ENCODE assay signal across 11 mouse cellular contexts in the genomic region with DNA sequence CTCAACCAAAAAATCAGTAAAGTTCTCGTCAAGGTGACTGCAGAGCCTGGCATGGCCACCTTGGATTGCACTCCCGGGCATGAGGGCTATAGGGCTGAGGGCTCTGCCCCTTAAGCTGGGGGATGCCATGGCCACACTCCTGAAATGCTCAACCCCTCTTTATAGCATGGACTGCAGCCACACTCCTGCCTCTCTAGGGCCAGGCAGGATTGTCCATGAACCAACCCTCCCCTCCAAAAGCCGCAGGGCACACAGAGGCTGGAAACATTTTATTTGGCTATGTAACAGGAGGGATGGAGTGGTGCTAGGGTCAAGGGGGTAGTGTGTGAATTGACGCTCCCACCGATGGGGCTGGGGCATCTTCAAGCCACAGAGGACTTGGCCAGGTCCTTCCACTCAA. TPM values are rescaled to one million over a fixed set of nuclear protein-coding genes. Genes with fewer than 3 reads are reported as not detected.
A peak's percentile ranks its signal among the peaks of the same experiment; 100 is the strongest.
DNase-seq lines count a peak whose midpoint lies in the region; ATAC-seq and TF ChIP-seq lines count a peak whose summit lies in the region.
"Had no signal": no experiment of that assay in that cellular context is flagged by ENCODE, and none has a peak within 500 bp of the region (broad histone marks: within the 10 kb centered on the region; RNA-seq: fewer than 3 reads in every experiment).

No protein-coding gene starts in this region.

- H3K27ac ChIP-seq in hindbrain, embryonic 12.5 days = peak overlapping the region; percentile 18; the same call in 1 of the 2 replicates
- H3K27ac ChIP-seq in hindbrain, embryonic 10.5 days = no peak overlapping the region; the same call in 1 of the 2 replicates
- H3K27ac ChIP-seq in midbrain, embryonic 12.5 days (replicated peaks) = peak overlapping the region; percentile 91
- no peak overlapping the region; the same call in 1 of the 2 replicates for H3K27ac ChIP-seq in midbrain, embryonic 11.5 days (ENCODE audit: low read depth, low read length)
- peak overlapping the region; percentile 90; the same call in 1 of the 2 replicates for H3K27ac ChIP-seq in midbrain, postnatal 0 days (ENCODE audit: low read depth, low read length)
- H3K27ac ChIP-seq: limb, embryonic 12.5 days had no signal

- no peak for ATAC-seq in hindbrain, embryonic 12.5 days (ENCODE audit: low FRiP score)
- no peak for ATAC-seq in midbrain, embryonic 12.5 days (ENCODE audit: low FRiP score, low read depth)
- no peak for ATAC-seq in midbrain, embryonic 11.5 days (ENCODE audit: low FRiP score)
- ATAC-seq in midbrain, postnatal 0 days (ENCODE audit: low FRiP score) = no peak

- TF ChIP-seq CTCF in midbrain, postnatal 0 days (IDR thresholded peaks at IDR 0.05) = no peak

- 85% methylated on average over 5 of the region's 5 CpGs for WGBS in hindbrain, embryonic 12.5 days
- 85% methylated on average over 5 of the region's 5 CpGs for WGBS in hindbrain, embryonic 10.5 days
- WGBS in midbrain, embryonic 12.5 days = 82% methylated on average over 5 of the region's 5 CpGs
- WGBS in midbrain, embryonic 11.5 days = 73% methylated on average over 5 of the region's 5 CpGs
- WGBS in midbrain, postnatal 0 days = 67% methylated on average over 5 of the region's 5 CpGs

- no peaks in the 10 kb centered on the region for H3K27me3 ChIP-seq in hindbrain, embryonic 12.5 days
- no peaks in the 10 kb centered on the region for H3K27me3 ChIP-seq in hindbrain, embryonic 10.5 days (ENCODE audit: insufficient read depth, poor library complexity, severe bottlenecking)
- H3K27me3 ChIP-seq in midbrain, embryonic 12.5 days = no peaks in the 10 kb centered on the region
- H3K27me3 ChIP-seq in midbrain, embryonic 11.5 days (ENCODE audit: control insufficient read depth, insufficient read depth, low read length) = no peaks in the 10 kb centered on the region
- H3K27me3 ChIP-seq in midbrain, postnatal 0 days (ENCODE audit: insufficient read depth, low read length) = no peaks in the 10 kb centered on the region
- H3K27me3 ChIP-seq: limb, embryonic 12.5 days had no signal

- H3K4me3 ChIP-seq in hindbrain, embryonic 12.5 days = no peak overlapping the region
- H3K4me3 ChIP-seq in hindbrain, embryonic 10.5 days = no peak overlapping the region; the same call in 1 of the 2 replicates
- no peak overlapping the region for H3K4me3 ChIP-seq in midbrain, embryonic 12.5 days
- no peak overlapping the region for H3K4me3 ChIP-seq in midbrain, embryonic 11.5 days (ENCODE audit: low read depth, low read length)
- no peak overlapping the region for H3K4me3 ChIP-seq in midbrain, postnatal 0 days (ENCODE audit: low read depth, low read length)

- H3K9ac ChIP-seq in hindbrain, embryonic 12.5 days = no peak overlapping the region
- no peak overlapping the region for H3K9ac ChIP-seq in midbrain, embryonic 12.5 days (replicated peaks)
- H3K9ac ChIP-seq in midbrain, embryonic 11.5 days (ENCODE audit: low read length) = no peak overlapping the region
- no peak overlapping the region for H3K9ac ChIP-seq in midbrain, postnatal 0 days (replicated peaks; ENCODE audit: low read length, poor library complexity, severe bottlenecking)
- H3K9ac ChIP-seq: limb, embryonic 12.5 days had no signal

- DNase-seq in cerebellum, adult 9-11 months = peak; percentile 62
- DNase-seq in cerebellum, adult 11 months = no peak
- DNase-seq in hindbrain, embryonic 10.5 days (ENCODE audit: low spot score) = no peak
- DNase-seq in midbrain, embryonic 11.5 days (ENCODE audit: low spot score, missing footprints) = no peak
- DNase-seq in midbrain, postnatal 0 days (ENCODE audit: low spot score) = no peak
- DNase-seq in right cerebral cortex, postnatal 4 days = no peak

- H3K4me1 ChIP-seq in hindbrain, embryonic 12.5 days = peaks cover 22% of the 10 kb centered on the region
- peaks cover 40% of the 10 kb centered on the region for H3K4me1 ChIP-seq in hindbrain, embryonic 10.5 days (replicated peaks)
- H3K4me1 ChIP-seq in midbrain, embryonic 12.5 days = peaks cover 6% of the 10 kb centered on the region
- peaks cover 7% of the 10 kb centered on the region for H3K4me1 ChIP-seq in midbrain, embryonic 11.5 days (ENCODE audit: control insufficient read depth, insufficient read depth, low read length)
- no peaks in the 10 kb centered on the region for H3K4me1 ChIP-seq in midbrain, postnatal 0 days (ENCODE audit: insufficient read depth, low read length)

- no peaks in the 10 kb centered on the region for H3K9me3 ChIP-seq in hindbrain, embryonic 12.5 days (replicated peaks)
- no peaks in the 10 kb centered on the region for H3K9me3 ChIP-seq in hindbrain, embryonic 10.5 days
- H3K9me3 ChIP-seq in midbrain, embryonic 12.5 days = no peaks in the 10 kb centered on the region
- H3K9me3 ChIP-seq in midbrain, embryonic 11.5 days (ENCODE audit: control insufficient read depth, low read length) = no peaks in the 10 kb centered on the region
- no peaks in the 10 kb centered on the region for H3K9me3 ChIP-seq in midbrain, postnatal 0 days (ENCODE audit: low read length)
- H3K9me3 ChIP-seq: limb, embryonic 12.5 days had no signal

- peaks cover 45% of the 10 kb centered on the region for H3K36me3 ChIP-seq in hindbrain, embryonic 12.5 days
- peaks cover 70% of the 10 kb centered on the region for H3K36me3 ChIP-seq in hindbrain, embryonic 10.5 days
- H3K36me3 ChIP-seq in midbrain, embryonic 12.5 days = peaks cover 41% of the 10 kb centered on the region
- 0 out of 2 replicates have a peak, but pooled peaks cover 2% of the 10 kb centered on the region for H3K36me3 ChIP-seq in midbrain, embryonic 11.5 days (ENCODE audit: control insufficient read depth, insufficient read depth, low read length)
- peaks cover 29% of the 10 kb centered on the region for H3K36me3 ChIP-seq in midbrain, postnatal 0 days (ENCODE audit: insufficient read depth, low read length)

- no peak overlapping the region for H3K4me2 ChIP-seq in hindbrain, embryonic 12.5 days (replicated peaks)
- no peak overlapping the region for H3K4me2 ChIP-seq in midbrain, embryonic 12.5 days (replicated peaks)
- H3K4me2 ChIP-seq in midbrain, embryonic 11.5 days = no peak overlapping the region
- H3K4me2 ChIP-seq in midbrain, postnatal 0 days (ENCODE audit: low read depth, low read length, poor library complexity, severe bottlenecking) = no peak overlapping the region

RNA-seq across cellular contexts. Expression of a gene that starts 0.6 kb away (rescaled TPM):
- polyA plus RNA-seq in hindbrain, embryonic 12.5 days (2016; fragmentation: Nextera tagmentation; extraction: Ambion mirVana) = 15.2 and 15.9 TPM in 2 replicates
- polyA plus RNA-seq in hindbrain, embryonic 10.5 days (2016; fragmentation: Nextera tagmentation; extraction: Ambion mirVana) = 11.0 and 15.6 TPM in 2 replicates
- polyA plus RNA-seq in midbrain, embryonic 12.5 days (2016; fragmentation: Nextera tagmentation; extraction: Ambion mirVana) = 14.6 and 17.1 TPM in 2 replicates
- 13.1 and 14.2 TPM in 2 replicates for polyA plus RNA-seq in midbrain, embryonic 11.5 days (2014; fragmentation: Nextera tagmentation; extraction: Ambion mirVana)
- 23.4 and 27.7 TPM in 2 replicates for total RNA-seq in midbrain, postnatal 0 days (2014; rRNA removed)
- 23.6 and 25.8 TPM in 2 replicates for polyA plus RNA-seq in midbrain, postnatal 0 days (2015; fragmentation: Nextera tagmentation; extraction: Ambion mirVana)

RNA-seq across cellular contexts. Expression of a gene that starts 7.7 kb away (rescaled TPM):
- polyA plus RNA-seq in hindbrain, embryonic 12.5 days (2016; fragmentation: Nextera tagmentation; extraction: Ambion mirVana) = 77.6 and 80.6 TPM in 2 replicates
- 48.0 and 86.5 TPM in 2 replicates for polyA plus RNA-seq in hindbrain, embryonic 10.5 days (2016; fragmentation: Nextera tagmentation; extraction: Ambion mirVana)
- polyA plus RNA-seq in midbrain, embryonic 12.5 days (2016; fragmentation: Nextera tagmentation; extraction: Ambion mirVana) = 77.4 and 79.8 TPM in 2 replicates
- polyA plus RNA-seq in midbrain, embryonic 11.5 days (2014; fragmentation: Nextera tagmentation; extraction: Ambion mirVana) = 65.3 and 71.4 TPM in 2 replicates
- total RNA-seq in midbrain, postnatal 0 days (2014; rRNA removed) = 169 and 189 TPM in 2 replicates
- polyA plus RNA-seq in midbrain, postnatal 0 days (2015; fragmentation: Nextera tagmentation; extraction: Ambion mirVana) = 107 and 116 TPM in 2 replicates

RNA-seq across cellular contexts. Expression of a gene that starts 7.9 kb away (rescaled TPM):
- polyA plus RNA-seq in hindbrain, embryonic 12.5 days (2016; fragmentation: Nextera tagmentation; extraction: Ambion mirVana) = 3.3 and 10.9 TPM in 2 replicates
- polyA plus RNA-seq in hindbrain, embryonic 10.5 days (2016; fragmentation: Nextera tagmentation; extraction: Ambion mirVana) = 3.3 and 4.6 TPM in 2 replicates
- polyA plus RNA-seq in midbrain, embryonic 12.5 days (2016; fragmentation: Nextera tagmentation; extraction: Ambion mirVana) = 1.5 and 2.1 TPM in 2 replicates
- polyA plus RNA-seq in midbrain, embryonic 11.5 days (2014; fragmentation: Nextera tagmentation; extraction: Ambion mirVana) = 0.58 and 1.1 TPM in 2 replicates
- total RNA-seq in midbrain, postnatal 0 days (2014; rRNA removed) = 13.5 and 17.5 TPM in 2 replicates
- polyA plus RNA-seq in midbrain, postnatal 0 days (2015; fragmentation: Nextera tagmentation; extraction: Ambion mirVana) = 17.0 and 18.1 TPM in 2 replicates
- total RNA-seq: heart, postnatal 10 days had no signal

RNA-seq across cellular contexts. Expression of a gene that starts 22.0 kb away (rescaled TPM):
- polyA plus RNA-seq in hindbrain, embryonic 12.5 days (2016; fragmentation: Nextera tagmentation; extraction: Ambion mirVana) = 11.6 and 12.8 TPM in 2 replicates
- 6.5 and 13.1 TPM in 2 replicates for polyA plus RNA-seq in hindbrain, embryonic 10.5 days (2016; fragmentation: Nextera tagmentation; extraction: Ambion mirVana)
- 16.7 and 16.8 TPM in 2 replicates for polyA plus RNA-seq in midbrain, embryonic 12.5 days (2016; fragmentation: Nextera tagmentation; extraction: Ambion mirVana)
- polyA plus RNA-seq in midbrain, embryonic 11.5 days (2014; fragmentation: Nextera tagmentation; extraction: Ambion mirVana) = 11.5 and 12.7 TPM in 2 replicates
- 23.9 and 29.5 TPM in 2 replicates for total RNA-seq in midbrain, postnatal 0 days (2014; rRNA removed)
- polyA plus RNA-seq in midbrain, postnatal 0 days (2015; fragmentation: Nextera tagmentation; extraction: Ambion mirVana) = 4.3 and 5.0 TPM in 2 replicates
- total RNA-seq: gastrocnemius, postnatal 25 days; heart, postnatal 10 days had no signal

RNA-seq across cellular contexts. Expression of a gene that starts 22.4 kb away (rescaled TPM):
- 85.5 and 89.9 TPM in 2 replicates for polyA plus RNA-seq in hindbrain, embryonic 12.5 days (2016; fragmentation: Nextera tagmentation; extraction: Ambion mirVana)
- polyA plus RNA-seq in hindbrain, embryonic 10.5 days (2016; fragmentation: Nextera tagmentation; extraction: Ambion mirVana) = 74.3 and 86.9 TPM in 2 replicates
- 94.7 and 95.2 TPM in 2 replicates for polyA plus RNA-seq in midbrain, embryonic 12.5 days (2016; fragmentation: Nextera tagmentation; extraction: Ambion mirVana)
- polyA plus RNA-seq in midbrain, embryonic 11.5 days (2014; fragmentation: Nextera tagmentation; extraction: Ambion mirVana) = 82.7 and 83.6 TPM in 2 replicates
- total RNA-seq in midbrain, postnatal 0 days (2014; rRNA removed) = 42.0 and 51.7 TPM in 2 replicates
- 84.0 and 89.1 TPM in 2 replicates for polyA plus RNA-seq in midbrain, postnatal 0 days (2015; fragmentation: Nextera tagmentation; extraction: Ambion mirVana)

Comparison
In these comparisons a context has a peak if more than half of its experiments do, and no peak if none do; other contexts are left out.
1. H3K27ac ChIP-seq: peak in hindbrain, embryonic 12.5 days (single experiment), midbrain, embryonic 12.5 days (single experiment) and midbrain, postnatal 0 days (single experiment); none in hindbrain, embryonic 10.5 days (single experiment) and midbrain, embryonic 11.5 days (single experiment).